Mouse (Mus musculus) testis, adult 2 months (tissue): Measurements from ENCODE around the gene Wdr77. TPM values are rescaled to one million over a fixed set of nuclear protein-coding genes. Genes with fewer than 3 reads are reported as not detected.
A peak's percentile ranks its signal among the peaks of the same experiment; 100 is the strongest.

Experiments used
- H3K27ac ChIP-seq: fragments of 200-500 bp; 2 replicates; pipeline ENCODE4 v1.5.1; 2012; ENCODE audit warnings: low read depth, low read length; ENCODE audit not compliant: control insufficient read depth, insufficient read depth
- H3K27me3 ChIP-seq: fragments of 200-500 bp; 2 replicates; pipeline ENCODE4 v1.6.1; 2012; ENCODE audit warnings: mild to moderate bottlenecking, low read length, moderate library complexity; ENCODE audit not compliant: control insufficient read depth, insufficient read depth
- H3K36me3 ChIP-seq: fragments of 200-500 bp; 2 replicates; pipeline ENCODE4 v1.6.1; 2012; ENCODE audit warnings: mild to moderate bottlenecking, low read length; ENCODE audit not compliant: control insufficient read depth, insufficient read depth
- H3K4me1 ChIP-seq: fragments of 200-500 bp; 2 replicates; pipeline ENCODE4 v1.6.1; 2012; ENCODE audit warnings: low read length; ENCODE audit not compliant: control insufficient read depth, insufficient read depth
- H3K4me3 ChIP-seq: fragments of 200-500 bp; 2 replicates; pipeline ENCODE4 v1.5.1; 2012; ENCODE audit warnings: low read depth, mild to moderate bottlenecking, low read length, moderate library complexity, mixed read lengths; ENCODE audit not compliant: control insufficient read depth
- CTCF ChIP-seq: fragments of 200-500 bp; IDR thresholded peaks from 2 replicates; pipeline ENCODE4 v1.5.1; 2012; ENCODE audit warnings: low read depth, mild to moderate bottlenecking, inconsistent platforms, low read length, moderate library complexity; ENCODE audit not compliant: control insufficient read depth, insufficient read depth, insufficient replicate concordance
- POLR2A ChIP-seq: fragments of 200-500 bp; IDR thresholded peaks from 2 replicates; pipeline ENCODE4 v1.6.1; 2012; ENCODE audit warnings: low read depth, mild to moderate bottlenecking, inconsistent platforms, low read length, moderate library complexity; ENCODE audit not compliant: control insufficient read depth
- polyA plus RNA-seq: library from polyadenylated mRNA; depleted of rRNA; stranded (reverse); fragments of >200 nt; gene quantifications from 2 replicates; pipeline ENCODE4 v1.2.3, GENCODE M21; 2012; rRNA removed

The Wdr77 gene
- polyA plus RNA-seq, 1 experiment, result 55.8 TPM

DNA sequence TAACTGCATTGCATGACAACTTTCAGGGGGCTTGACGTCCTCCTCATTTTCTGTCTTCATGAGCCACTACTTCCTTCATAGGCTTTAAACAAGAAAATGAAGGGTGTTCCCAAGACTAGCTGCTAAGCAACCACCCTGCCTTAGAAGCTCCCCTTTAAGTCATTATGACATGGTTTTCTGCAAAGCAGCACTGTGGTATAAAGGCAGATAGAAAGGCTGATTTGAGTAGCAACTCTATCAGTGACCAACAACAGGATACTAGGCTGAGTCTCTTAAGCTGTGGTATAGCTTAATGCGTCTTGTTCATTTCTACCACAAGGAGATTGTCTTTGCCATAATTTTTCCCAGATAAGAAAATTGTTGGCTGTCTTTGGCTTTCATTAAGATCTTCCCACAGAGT lies 55.4 kb downstream of the Wdr77 start, which contains the start of gene Pifo:
Pifo (minus strand) TSS at position 101 of the 400 bp plus-strand sequence.
- no peak for TF ChIP-seq POLR2A
- TF ChIP-seq CTCF, result no peak
- H3K27ac ChIP-seq, result 0 out of 2 replicates have a peak within 1 kb of the TSS, but pooled peaks have one; percentile 1
- no peaks in the 10 kb centered on the region for H3K27me3 ChIP-seq
- H3K4me3 ChIP-seq, result peak within 1 kb of the TSS; percentile 80
- no peaks in the 10 kb centered on the region for H3K4me1 ChIP-seq
- H3K36me3 ChIP-seq, result no peaks in the 10 kb centered on the region

Other genes with a start within 250 kb of the Wdr77 start
- 4.7 and 6.9 TPM in 2 replicates for gene Rap1a, start 158.0 kb upstream of the Wdr77 start, polyA plus RNA-seq
- 10.9 and 13.6 TPM in 2 replicates for gene Adora3, start 88.5 kb upstream of the Wdr77 start, polyA plus RNA-seq
- 290 and 388 TPM in 2 replicates for gene Tmigd3, start 88.5 kb upstream of the Wdr77 start, polyA plus RNA-seq
- 0.14 TPM in 1 of 2 replicates, not detected in the other for gene I830077J02Rik, start 26.7 kb upstream of the Wdr77 start, polyA plus RNA-seq
- 68.0 and 69.0 TPM in 2 replicates for gene Atp5f1, start 730 bp downstream of the Wdr77 start, polyA plus RNA-seq
- 10.3 and 13.3 TPM in 2 replicates for gene Ovgp1, start 14.3 kb downstream of the Wdr77 start, polyA plus RNA-seq
- 101 and 112 TPM in 2 replicates for gene Pifo, start 55.3 kb downstream of the Wdr77 start, polyA plus RNA-seq
- 0.24 and 1.1 TPM in 2 replicates for gene Chil5, start 73.4 kb downstream of the Wdr77 start, polyA plus RNA-seq
- 0.66 and 0.70 TPM in 2 replicates for gene Chia1, start 153.9 kb downstream of the Wdr77 start, polyA plus RNA-seq
- 1.6 and 3.3 TPM in 2 replicates for gene Chil3, start 208.2 kb downstream of the Wdr77 start, polyA plus RNA-seq